Mouse (Mus musculus): ENCODE data around the gene Gm45521. TPM values are rescaled to one million over a fixed set of nuclear protein-coding genes. Genes with fewer than 3 reads are reported as not detected.

Gm45521 gene
- not detected in 2 replicates for polyA plus RNA-seq (2015; fragmentation: Nextera tagmentation; extraction: Ambion mirVana)

GRCm38 (mm10) chr14:7957049-7957448 lies at the start of gene Gm45521:
Gene Gm45521, plus strand, starts transcription at chr14:7957288.
- DNase-seq (ENCODE audit: low spot score) (no peak), ATAC-seq (replicated peaks; ENCODE audit: low FRiP score, low read depth) (no peak)
- Histone ChIP-seq H3K4me1 (replicated peaks; ENCODE audit: insufficient read depth, low read length) (0 out of 2 replicates have a peak, but pooled peaks cover 3% of the 10 kb centered on the region), H3K27me3 (ENCODE audit: insufficient read depth, low read length) (no peaks in the 10 kb centered on the region), H3K4me3 (replicated peaks; ENCODE audit: low read depth, low read length) (no peak within 1 kb of the TSS), H3K36me3 (ENCODE audit: insufficient read depth, low read length) (no peaks in the 10 kb centered on the region), H3K4me2 (ENCODE audit: low read length) (no peak within 1 kb of the TSS), H3K27ac (no peak within 1 kb of the TSS), H3K9me3 (replicated peaks; ENCODE audit: low read length) (no peaks in the 10 kb centered on the region), H3K9ac (ENCODE audit: low read depth, low read length) (no peak within 1 kb of the TSS)
- 54% methylated on average over 9 of the region's 9 CpGs for WGBS
- TF ChIP-seq CTCF (IDR thresholded peaks at IDR 0.05; ENCODE audit: low read depth): no peak

- Histone ChIP-seq H3K4me1 (replicated peaks; ENCODE audit: insufficient read depth, low read length) (no peaks in the 10 kb centered on the region), H3K4me2 (ENCODE audit: low read length) (no peak overlapping the region), H3K9ac (ENCODE audit: low read depth, low read length) (no peak overlapping the region), H3K9me3 (replicated peaks; ENCODE audit: low read length) (no peaks in the 10 kb centered on the region), H3K27me3 (ENCODE audit: insufficient read depth, low read length) (no peaks in the 10 kb centered on the region), H3K4me3 (replicated peaks; ENCODE audit: low read depth, low read length) (no peak overlapping the region), H3K36me3 (ENCODE audit: insufficient read depth, low read length) (peaks cover 42% of the 10 kb centered on the region), H3K27ac (no peak overlapping the region)
- TF ChIP-seq CTCF (IDR thresholded peaks at IDR 0.05; ENCODE audit: low read depth): no peak
- 49% methylated on average over 10 of the region's 10 CpGs for WGBS
- ATAC-seq (replicated peaks; ENCODE audit: low FRiP score, low read depth) (no peak), DNase-seq (ENCODE audit: low spot score) (peak; percentile 27)
Observed at GRCm38 (mm10) chr14:7909472-7909871, 47.6 kb upstream of the Gm45521 start.

- peak; percentile 47 for DNase-seq (ENCODE audit: low spot score)
- H3K36me3 ChIP-seq (ENCODE audit: insufficient read depth, low read length): peaks cover 44% of the 10 kb centered on the region
- no peak for ATAC-seq (replicated peaks; ENCODE audit: low FRiP score, low read depth)
Observed at GRCm38 (mm10) chr14:7913842-7914241, 43.2 kb upstream of the Gm45521 start.

GRCm38 (mm10) chr14:7914461-7914860 lies 42.6 kb upstream of the Gm45521 start:
- H3K4me3 ChIP-seq (replicated peaks; ENCODE audit: low read depth, low read length): no peak overlapping the region
- WGBS: 49% methylated on average over 4 of the region's 4 CpGs
- peaks cover 46% of the 10 kb centered on the region for H3K36me3 ChIP-seq (ENCODE audit: insufficient read depth, low read length)
- no peak for DNase-seq (ENCODE audit: low spot score)
- H3K4me1 ChIP-seq (replicated peaks; ENCODE audit: insufficient read depth, low read length): no peaks in the 10 kb centered on the region
- H3K27me3 ChIP-seq (ENCODE audit: insufficient read depth, low read length): no peaks in the 10 kb centered on the region
- H3K9ac ChIP-seq (ENCODE audit: low read depth, low read length): no peak overlapping the region
- no peak for ATAC-seq (replicated peaks; ENCODE audit: low FRiP score, low read depth)
- H3K4me2 ChIP-seq (ENCODE audit: low read length): no peak overlapping the region
- TF ChIP-seq CTCF (IDR thresholded peaks at IDR 0.05; ENCODE audit: low read depth): no peak
- no peak overlapping the region for H3K27ac ChIP-seq
- no peaks in the 10 kb centered on the region for H3K9me3 ChIP-seq (replicated peaks; ENCODE audit: low read length)

More at GRCm38 (mm10) chr14:7913842-7914241, 43.2 kb upstream of the Gm45521 start:
- no peak overlapping the region for H3K9ac ChIP-seq (ENCODE audit: low read depth, low read length)
- H3K4me1 ChIP-seq (replicated peaks; ENCODE audit: insufficient read depth, low read length): no peaks in the 10 kb centered on the region
- no peaks in the 10 kb centered on the region for H3K9me3 ChIP-seq (replicated peaks; ENCODE audit: low read length)
- H3K4me3 ChIP-seq (replicated peaks; ENCODE audit: low read depth, low read length): no peak overlapping the region
- no peak for TF ChIP-seq CTCF (IDR thresholded peaks at IDR 0.05; ENCODE audit: low read depth)
- no peak overlapping the region for H3K27ac ChIP-seq
- H3K4me2 ChIP-seq (ENCODE audit: low read length): no peak overlapping the region
- no peaks in the 10 kb centered on the region for H3K27me3 ChIP-seq (ENCODE audit: insufficient read depth, low read length)
- whole genome bisulfite sequencing: 46% methylated on average over 7 of the region's 7 CpGs

- DNase-seq (ENCODE audit: low spot score): no peak
- no peak for TF ChIP-seq CTCF (IDR thresholded peaks at IDR 0.05; ENCODE audit: low read depth)
- Histone ChIP-seq H3K4me1 (replicated peaks; ENCODE audit: insufficient read depth, low read length) (no peaks in the 10 kb centered on the region), H3K36me3 (ENCODE audit: insufficient read depth, low read length) (peaks cover 39% of the 10 kb centered on the region), H3K9me3 (replicated peaks; ENCODE audit: low read length) (no peaks in the 10 kb centered on the region), H3K27me3 (ENCODE audit: insufficient read depth, low read length) (no peaks in the 10 kb centered on the region), H3K4me2 (ENCODE audit: low read length) (no peak overlapping the region), H3K4me3 (replicated peaks; ENCODE audit: low read depth, low read length) (no peak overlapping the region), H3K9ac (ENCODE audit: low read depth, low read length) (no peak overlapping the region), H3K27ac (no peak overlapping the region)
- ATAC-seq (replicated peaks; ENCODE audit: low FRiP score, low read depth): no peak; the same call in 1 of the 2 replicates
- 71% methylated on average over 6 of the region's 6 CpGs for WGBS
Observed at GRCm38 (mm10) chr14:7918150-7918991, 38.7 kb upstream of the Gm45521 start.

GRCm38 (mm10) chr14:7919309-7919708 lies 37.8 kb upstream of the Gm45521 start:
- no peak overlapping the region for H3K27ac ChIP-seq
- H3K27me3 ChIP-seq (ENCODE audit: insufficient read depth, low read length): no peaks in the 10 kb centered on the region
- no peak for ATAC-seq (replicated peaks; ENCODE audit: low FRiP score, low read depth)
- no peak for TF ChIP-seq CTCF (IDR thresholded peaks at IDR 0.05; ENCODE audit: low read depth)
- peaks cover 42% of the 10 kb centered on the region for H3K36me3 ChIP-seq (ENCODE audit: insufficient read depth, low read length)
- no peak overlapping the region for H3K9ac ChIP-seq (ENCODE audit: low read depth, low read length)
- WGBS: 87% methylated on average over 5 of the region's 5 CpGs
- H3K9me3 ChIP-seq (replicated peaks; ENCODE audit: low read length): no peaks in the 10 kb centered on the region
- no peak overlapping the region for H3K4me2 ChIP-seq (ENCODE audit: low read length)
- DNase-seq (ENCODE audit: low spot score): no peak
- H3K4me1 ChIP-seq (replicated peaks; ENCODE audit: insufficient read depth, low read length): no peaks in the 10 kb centered on the region
- H3K4me3 ChIP-seq (replicated peaks; ENCODE audit: low read depth, low read length): no peak overlapping the region
